Mouse (Mus musculus): Measurements from ENCODE around the gene Ift43.

Ift43 gene

DNA sequence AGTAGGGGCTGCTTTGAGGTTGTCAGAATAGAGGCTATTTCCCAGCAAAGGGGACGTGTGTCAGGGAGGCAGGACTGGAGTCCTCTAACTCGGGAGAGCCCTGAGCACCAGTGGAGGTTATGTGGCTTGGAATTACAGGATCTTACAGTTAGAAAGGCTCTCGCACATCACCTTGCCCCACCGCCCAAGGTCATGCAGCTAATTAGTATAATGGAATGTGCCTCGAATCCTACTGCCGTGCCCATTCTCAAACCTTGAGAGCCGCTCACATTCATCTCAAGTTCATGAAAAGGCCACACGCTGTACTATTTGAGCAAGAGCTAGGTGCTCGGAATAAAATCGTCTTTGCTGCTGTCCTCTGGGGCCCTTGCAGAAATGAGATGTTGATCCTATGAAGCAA is 47.4 kb downstream of the Ift43 start:
- no peak for DNase-seq (ENCODE audit: low spot score in 2 of 2)

DNA sequence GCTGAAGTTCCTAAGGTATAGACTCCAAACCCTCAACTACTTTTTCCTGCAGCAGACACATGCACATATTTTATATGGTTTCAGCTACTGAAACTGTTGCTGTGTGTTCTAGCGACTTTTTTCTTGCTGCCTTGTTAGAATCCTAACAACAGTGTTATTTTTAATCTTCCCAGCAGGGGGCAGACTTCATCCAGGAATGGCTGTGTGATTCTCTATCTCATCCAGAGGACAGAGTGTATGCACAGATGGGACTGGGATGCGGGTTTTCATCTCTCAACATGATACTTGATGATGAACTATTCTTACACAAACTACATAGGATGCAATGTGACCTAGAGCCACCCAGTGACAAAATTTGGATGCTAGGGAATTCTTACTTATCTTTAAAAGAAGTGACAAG is 50.5 kb downstream of the Ift43 start:
- DNase-seq (ENCODE audit: low spot score in 2 of 2) = peak; percentile 38 to 61

DNA sequence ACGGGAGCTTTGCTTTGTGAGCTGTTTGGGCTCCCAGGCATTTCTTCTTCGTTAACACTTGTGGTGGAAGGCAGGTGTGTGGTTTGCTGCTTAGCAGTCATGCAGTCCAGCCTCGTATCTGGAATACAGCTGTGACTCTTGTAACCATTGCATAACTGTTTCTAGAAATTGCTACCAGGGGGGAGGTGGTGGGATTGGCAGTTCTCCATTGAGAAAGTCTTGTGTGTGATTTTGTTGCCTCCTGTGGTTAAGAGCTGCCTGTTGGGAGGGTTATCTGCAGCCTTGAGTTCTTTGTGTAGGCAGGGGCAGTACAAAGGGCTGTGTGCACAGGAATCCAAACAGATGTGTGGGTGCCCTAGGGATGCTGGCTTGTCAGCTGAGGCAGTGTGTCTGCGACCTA is 53.4 kb downstream of the Ift43 start:
- no peak for DNase-seq (ENCODE audit: low spot score in 2 of 2)

DNA sequence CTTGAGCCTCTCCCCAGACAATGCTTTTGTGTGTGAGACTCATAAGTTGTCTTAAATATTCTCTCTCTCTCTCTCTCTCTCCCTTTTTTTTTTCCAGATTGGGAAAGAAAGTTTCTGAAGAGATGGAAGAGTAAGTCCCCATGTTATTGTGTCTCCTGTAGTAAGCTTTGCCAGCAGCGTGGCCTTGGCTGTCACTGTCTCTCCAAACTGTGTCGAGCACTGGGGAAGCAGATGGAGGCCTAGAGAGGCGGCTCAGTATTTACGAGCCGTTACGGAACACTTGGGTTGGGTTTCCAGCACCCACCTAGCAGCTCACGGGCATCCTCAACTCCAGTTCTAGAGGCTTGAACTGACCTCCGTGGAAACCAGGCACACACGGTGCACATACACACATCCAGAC is 56.4 kb downstream of the Ift43 start:
- DNase-seq (ENCODE audit: low spot score in 2 of 2) = no peak

DNA sequence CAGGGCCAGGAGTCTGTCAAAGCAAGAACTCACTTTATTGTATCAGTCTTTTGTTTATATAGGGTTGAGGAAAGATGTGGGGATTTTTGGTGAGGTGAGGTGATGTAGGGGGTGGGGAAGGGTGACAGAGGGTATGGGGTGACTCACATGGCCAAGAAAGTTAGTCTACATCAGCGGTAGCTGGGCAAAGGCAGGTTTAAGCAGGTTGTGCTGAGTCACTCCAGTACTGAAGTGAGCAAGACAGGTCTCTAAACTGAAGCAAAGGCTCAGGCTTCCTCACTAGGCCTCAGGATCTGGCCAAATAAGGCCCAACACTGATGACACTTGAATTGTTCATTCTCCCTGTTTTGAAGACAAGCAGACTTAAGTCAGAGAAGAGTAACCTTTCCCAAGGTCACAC is 60.0 kb downstream of the Ift43 start:
- no peak for DNase-seq (ENCODE audit: low spot score in 2 of 2)

DNA sequence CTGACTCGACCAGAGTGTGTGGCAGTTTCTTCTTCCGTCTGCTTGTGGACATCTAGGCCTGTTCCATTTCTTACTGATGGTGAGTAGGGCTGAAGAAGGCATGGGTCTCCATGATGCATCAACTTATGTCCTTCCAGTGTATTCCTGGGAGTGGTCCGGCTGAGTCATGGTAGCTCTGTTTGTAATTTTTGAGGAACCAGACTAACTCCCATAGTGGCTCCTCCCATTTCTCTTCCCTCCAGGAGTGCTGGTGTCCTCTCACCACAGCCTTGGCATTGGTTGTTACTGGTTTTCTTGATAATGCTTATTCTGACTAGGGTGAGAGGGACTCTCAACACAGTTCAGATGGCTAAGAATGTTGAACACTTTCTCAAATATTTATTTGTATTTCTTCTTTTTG is 63.9 kb downstream of the Ift43 start:
- DNase-seq (ENCODE audit: low spot score in 2 of 2) = no peak

DNA sequence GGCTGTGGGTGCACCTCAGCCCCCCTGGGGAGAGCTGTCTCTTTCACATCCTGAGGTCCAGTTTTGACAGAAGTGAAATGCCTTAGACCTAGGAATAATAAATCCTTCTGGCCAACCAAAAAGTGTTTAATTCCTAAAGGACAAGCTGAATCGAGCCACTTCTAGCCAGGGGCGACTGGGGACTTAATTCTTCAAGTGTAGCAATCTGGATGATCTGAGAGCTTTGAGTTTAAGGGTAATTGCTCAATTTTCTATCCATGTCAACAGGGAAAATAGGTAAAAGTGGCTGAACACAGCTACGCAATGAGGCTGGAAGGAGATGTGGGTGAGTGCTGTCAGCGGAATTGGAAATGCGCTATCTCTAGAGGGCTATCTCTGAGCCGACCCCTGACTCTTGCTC is 65.9 kb downstream of the Ift43 start:
- no peak for DNase-seq (ENCODE audit: low spot score in 2 of 2)

DNA sequence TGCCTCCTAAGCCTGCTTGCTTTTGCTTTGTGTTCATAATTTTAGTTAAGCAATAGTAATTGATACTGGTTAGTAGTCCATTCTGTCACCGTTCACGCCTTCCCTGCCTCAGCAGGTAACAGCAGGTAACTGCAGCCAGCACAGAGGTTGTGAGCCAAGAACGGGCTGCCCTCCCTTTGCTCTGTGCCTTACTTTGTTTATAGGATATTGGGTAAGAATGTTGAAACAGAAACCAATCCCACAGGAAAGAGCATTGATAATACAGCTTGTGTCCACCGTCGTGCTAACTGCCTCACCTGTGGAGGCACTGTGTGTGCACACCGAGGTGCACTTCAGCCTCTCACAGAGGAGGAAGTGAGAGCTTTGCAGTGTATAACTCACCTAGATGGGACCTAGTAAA is 66.7 kb downstream of the Ift43 start:
- DNase-seq (ENCODE audit: low spot score in 2 of 2) = no peak

DNA sequence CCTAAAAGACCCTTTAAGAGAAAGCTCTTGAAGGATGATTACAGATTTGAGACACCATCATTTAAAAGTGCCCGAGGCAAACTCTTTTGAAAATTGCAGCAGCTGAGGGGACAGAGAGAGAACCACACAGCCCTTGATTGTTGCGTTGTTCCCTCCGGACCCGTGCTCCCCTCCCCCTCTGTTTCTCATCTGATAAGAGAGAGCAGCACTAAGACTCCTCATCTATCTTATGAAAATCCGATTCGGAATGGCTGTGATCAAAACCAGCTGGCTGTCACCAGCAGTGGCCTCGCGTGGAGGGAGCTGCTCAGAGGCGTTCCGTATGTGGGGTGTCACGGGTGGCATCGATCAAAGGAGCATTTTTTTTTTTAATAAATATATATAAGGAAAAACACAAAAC is 69.6 kb downstream of the Ift43 start:
- DNase-seq (ENCODE audit: low spot score in 2 of 2) = no peak

DNA sequence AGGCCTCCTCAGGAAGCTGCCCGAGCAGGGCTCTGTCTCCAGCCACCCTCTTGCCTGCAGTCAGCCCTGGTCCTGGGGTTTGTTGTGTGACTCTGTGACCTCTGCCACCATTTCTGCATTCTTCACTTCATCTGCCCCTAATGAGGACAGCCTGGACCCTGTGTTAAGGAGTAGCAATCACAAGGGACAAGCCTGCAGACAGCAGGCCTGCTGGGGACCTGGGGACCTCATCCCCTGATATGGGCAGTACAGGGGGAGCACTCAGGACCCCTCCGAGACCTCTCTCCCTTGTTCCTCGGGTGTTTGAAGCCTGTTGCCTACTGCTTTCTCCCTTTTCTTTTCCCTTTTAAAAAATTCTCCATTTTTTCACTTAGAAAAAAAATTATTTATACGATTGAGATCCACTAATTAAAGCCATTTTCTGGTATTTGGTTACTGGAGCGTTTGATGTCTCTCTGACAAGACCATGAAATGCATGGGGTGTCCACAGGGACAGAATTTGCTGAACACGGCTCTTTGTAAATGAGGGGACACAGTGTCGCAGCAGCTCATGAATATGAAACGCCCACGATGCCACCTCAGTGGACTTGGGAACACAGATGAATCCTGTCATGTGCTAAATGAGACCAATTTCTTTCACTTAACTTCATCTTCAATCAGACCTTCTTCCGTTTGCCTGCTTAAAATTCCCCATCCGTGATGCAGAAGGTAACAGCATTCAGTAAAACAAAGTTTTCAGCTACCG is 71.0 kb downstream of the Ift43 start:
- DNase-seq (ENCODE audit: low spot score in 2 of 2) = no peak

DNA sequence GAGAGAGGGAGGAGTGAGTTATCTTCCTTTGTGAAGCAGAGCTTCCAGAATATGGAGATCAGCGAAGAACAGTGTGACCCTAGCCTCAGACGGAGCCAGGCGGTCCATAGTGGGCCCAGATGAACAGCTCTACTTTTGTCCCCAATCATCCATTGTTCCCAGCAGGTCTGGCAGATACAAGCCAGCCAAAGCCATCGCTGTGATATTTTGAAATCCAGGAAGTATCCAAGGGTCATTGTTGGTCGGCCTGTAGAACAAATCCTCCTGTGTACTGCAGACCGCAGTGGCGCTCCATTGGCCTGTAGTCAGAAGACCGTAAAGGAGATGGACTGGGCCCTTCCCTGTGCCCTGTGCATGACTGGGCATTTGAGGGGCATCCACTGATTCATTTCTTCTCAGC is 72.8 kb downstream of the Ift43 start:
- DNase-seq (ENCODE audit: low spot score in 2 of 2) = no peak

DNA sequence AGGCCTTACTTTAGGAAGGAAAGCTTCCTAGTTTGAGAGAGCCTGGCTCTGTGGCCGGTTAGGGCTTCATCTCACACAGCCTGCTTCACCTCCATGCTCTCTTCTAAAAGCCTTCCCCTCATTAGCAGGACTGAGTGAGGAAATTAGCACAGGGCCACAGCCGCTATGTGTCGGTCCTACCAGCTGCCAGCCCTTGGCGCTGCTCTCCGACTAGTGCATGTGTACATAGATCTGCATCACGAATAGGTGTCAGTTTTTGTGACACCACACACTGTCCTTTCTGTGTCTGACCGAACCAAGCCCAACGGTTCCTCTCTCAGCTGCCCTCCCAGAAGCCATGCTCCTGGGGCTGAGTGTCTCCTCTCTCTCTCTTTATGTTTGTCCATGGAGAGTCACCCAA is 74.8 kb downstream of the Ift43 start:
- no peak for DNase-seq (ENCODE audit: low spot score in 2 of 2)

DNA sequence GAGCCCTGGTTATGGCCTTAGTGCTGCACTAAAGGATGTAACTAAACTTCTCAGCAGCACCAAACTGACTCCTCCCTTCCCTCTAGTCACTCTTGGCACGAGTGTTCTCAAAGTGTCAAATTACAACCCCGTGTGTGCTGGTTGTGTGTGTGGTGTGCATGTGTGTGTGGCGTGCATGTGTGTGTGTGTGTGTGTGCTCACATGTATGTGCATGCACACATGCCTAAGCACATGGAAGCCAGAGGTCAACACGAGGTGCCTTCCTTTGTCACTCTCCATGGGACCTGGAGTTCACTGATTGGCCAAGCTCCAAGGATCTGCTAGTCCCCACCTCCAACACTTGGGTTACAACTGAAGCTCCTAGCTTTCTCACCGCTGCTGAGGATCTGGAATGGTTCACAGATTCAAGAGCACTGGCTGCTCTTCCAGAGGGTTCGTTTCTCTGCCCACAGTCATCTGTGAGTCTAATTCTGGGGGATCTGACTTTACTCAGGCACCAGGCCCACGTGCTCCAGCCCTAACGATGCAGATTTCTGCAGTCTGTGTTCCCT is 75.6 kb downstream of the Ift43 start:
- peak; percentile 53 to 60 for DNase-seq (ENCODE audit: low spot score in 2 of 2)

DNA sequence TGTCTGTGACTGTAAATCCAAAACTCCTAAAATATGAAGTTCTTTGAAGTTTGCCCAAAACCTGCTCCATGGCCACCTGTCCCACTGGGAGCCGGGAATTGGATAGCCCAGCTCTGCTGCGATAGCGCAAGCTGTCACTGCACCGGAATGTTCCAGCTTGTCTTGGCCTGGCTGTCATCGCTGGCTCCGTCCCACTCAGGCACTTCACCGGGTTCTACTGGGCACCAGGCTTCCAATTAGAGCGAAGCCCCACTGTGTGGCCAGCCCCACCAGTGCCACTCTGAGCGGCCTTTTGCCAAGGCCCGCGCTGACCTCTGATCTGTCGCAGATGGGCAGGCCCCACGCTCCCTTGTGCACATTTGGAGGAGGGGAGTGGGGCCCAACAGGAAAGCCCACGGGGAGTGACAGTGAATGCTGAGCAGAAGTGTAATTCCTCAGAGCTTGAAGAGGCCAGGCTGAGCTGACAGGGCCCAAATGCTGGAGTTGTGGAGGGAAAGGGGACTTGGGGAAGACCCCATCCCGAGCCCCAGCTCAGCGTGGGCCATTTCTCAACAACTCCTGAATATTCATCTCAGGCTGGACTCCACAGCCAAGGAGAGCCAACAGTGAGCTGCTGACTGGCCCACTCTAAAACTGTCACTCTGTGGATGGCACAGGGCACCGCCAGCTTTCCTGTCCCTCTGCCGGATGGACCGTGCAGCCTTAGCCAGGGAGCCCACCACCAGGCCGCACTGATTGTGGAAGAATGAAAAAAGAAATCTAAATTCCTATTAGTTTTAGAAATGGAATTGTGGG is 76.5 kb downstream of the Ift43 start:
- peak; percentile 74 to 76 for DNase-seq (ENCODE audit: low spot score in 2 of 2)

DNA sequence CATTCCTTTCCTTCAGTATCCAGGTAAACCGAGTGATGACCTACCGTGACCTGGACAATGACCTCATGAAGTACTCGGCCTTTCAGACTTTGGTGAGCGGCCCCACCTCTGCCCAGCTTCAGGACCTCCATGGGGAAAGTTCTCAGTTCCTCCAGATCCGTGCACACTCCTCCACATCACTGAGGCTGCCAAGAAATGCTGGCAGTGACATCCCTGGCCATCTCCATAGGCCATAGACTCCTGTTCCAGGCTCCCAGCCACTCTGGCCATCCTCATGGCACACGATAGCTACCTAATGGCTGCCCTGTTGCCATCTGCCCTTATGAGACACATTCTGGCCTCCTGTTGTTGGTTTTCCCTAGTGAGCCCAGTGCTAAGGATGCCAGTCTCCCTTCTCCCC is 79.1 kb downstream of the Ift43 start:
- no peak for DNase-seq (ENCODE audit: low spot score in 2 of 2)

DNA sequence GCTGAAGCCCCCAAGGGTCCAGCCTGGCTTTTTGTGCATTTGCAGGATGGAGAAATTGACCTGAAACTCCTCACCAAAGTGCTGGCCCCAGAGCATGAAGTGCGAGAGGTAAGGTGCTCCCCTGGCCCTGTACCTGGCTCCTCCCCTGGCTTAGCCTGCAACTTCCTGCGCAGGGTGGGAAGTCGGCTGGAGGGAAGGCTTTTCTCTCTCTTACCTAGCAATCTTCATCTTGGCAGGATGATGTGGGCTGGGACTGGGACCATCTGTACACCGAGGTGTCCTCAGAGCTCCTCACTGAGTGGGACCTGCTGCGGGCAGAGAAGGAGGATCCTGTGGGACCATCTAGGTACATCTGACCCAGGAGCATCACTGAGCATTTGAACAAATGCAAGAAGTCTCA is 79.6 kb downstream of the Ift43 start:
- DNase-seq (ENCODE audit: low spot score in 2 of 2) = no peak

DNA sequence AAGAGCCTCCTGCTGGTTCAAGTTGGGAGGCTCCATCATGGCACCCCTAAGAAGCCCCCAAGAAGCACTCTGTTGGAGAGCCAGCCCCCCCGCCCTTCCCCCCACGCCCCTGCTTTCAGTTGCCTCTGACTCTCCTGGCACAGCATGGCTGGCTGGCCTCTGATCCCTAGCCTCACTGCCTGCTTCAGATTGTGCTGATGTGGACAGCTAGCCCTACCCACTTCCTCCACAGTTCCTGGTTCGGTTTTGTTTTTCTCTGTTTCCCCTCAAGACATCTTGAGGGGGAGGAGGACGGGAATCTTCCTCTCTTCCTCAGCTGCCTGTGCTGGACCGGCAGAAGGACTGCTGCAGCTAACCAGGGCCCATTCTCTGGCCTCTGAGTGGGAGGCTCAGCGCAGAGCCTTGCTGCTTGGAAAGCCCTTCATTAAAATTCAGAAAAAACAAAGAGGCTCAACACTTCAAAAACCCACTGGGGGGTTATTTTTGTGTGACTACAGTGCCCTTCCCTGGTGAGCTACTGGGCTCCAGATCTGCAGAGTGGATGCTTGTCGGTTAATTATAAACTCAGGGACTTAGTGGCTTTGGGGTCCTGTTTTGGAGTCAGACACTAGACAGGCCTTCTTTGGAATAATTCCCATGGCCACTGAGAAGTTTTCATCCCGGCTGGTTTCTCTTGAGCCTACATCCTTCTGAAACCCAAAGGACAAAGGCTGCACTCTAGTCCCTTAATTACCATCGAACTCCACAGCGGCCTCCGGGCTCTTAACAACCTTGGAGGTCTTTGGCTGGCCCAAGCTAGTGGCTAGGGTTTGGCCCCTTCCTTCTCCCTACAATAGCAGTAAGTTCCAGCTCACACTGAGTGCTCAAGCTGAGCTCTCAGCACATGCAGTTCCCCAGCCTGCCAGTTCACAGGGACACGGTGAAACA is 80.8 kb downstream of the Ift43 start:
- DNase-seq (ENCODE audit: low spot score in 2 of 2) = peak in 1 of 2 experiments; percentile 19

DNA sequence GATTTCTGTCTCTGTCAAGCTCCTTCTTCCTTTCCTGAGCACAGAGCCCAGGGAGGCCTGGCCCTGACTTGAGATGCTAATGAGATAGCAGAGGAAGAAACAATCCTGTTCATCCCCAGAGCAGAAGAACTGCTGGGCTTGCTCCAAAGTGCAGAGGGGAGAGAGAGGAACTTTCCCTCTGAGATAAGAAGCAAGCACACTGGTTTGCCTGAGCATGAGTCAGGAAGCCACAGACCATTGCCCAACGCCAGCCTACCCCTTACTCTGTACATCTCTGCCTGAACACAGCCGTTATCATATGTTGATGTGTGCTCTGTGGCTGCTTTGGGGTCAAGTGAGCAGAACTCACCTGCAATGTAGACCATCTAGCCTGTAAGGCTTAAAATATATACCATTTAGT is 83.9 kb downstream of the Ift43 start:
- no peak for DNase-seq (ENCODE audit: low spot score in 2 of 2)

DNA sequence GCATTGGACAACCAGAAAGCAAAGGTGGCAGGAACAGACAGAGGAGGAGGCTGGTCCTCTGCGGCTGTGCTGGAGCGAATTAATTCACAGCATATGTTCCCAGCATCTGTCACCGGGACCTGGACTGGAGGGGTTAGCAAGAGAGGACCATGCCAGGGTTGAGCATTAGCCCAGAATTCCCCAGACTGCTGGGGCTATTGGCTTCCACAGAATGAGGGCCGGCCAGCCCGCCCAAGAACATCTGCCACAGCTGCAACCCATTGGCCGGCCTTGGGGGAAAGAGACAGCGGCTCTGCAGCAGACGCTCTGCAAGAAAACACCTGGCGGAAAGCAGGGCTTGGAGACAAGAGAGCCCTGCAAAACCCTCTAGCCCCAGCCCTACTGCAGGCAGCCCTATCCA is 84.7 kb downstream of the Ift43 start:
- peak; percentile 48 to 66 for DNase-seq (ENCODE audit: low spot score in 2 of 2)

DNA sequence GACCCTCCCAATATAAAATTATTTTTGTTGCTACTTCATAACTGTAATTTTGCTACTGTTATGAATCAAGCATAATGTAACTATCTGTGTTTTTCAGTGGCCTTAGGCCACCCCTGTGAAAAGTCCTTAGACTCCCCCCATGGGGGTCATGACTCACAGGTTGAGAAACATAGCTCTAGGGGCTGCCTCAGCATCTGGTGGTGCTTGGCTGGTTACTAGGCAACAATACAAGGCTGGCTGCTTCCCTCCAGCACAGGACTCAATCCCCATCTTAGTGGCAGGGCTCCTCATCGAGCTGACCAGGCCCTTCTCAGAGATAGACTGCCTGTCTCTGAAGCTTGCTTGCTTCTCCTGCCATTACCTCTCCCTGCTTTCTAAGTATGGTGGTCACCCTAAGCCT is 86.4 kb downstream of the Ift43 start:
- peak; percentile 27 to 34 for DNase-seq (ENCODE audit: low spot score in 2 of 2)

DNA sequence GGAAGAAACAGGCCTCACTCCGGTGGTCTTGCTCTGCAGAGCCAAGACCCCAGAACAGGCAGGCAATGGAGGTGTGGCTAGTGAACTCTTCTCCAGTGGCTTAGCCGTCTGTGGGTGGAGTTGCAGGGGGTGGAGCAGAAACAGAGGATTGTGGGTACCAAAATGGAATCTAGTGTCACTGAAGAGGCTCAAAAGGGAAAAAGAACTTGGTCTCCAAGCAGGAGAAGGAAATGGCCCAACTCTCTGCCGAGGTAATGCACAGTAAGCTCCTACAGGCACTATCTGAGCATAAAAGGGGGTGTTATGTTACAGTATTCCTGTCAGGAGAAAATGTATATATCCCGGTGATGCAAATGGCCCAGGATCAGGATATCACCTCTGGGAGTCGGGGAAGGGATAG is 86.9 kb downstream of the Ift43 start:
- no peak for DNase-seq (ENCODE audit: low spot score in 2 of 2)

DNA sequence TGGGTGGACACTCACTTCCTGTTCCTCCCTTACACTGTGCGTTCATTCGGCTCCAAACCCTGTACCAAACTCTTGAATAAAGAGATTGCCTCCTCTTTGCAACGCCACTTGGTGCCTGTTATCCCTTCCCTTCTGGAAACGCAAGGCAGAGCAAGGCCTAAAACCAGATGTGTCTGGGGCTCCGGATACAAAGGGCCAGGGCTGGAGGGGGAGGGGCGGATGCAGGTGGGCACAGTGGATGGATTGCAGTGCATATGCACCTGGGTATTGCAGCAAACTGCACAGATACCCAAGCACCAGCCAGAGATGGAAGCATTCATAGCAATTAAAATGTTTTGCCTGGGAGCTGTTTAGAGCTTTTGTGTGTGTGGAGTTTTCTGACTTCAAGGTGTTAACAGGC is 91.0 kb downstream of the Ift43 start:
- no peak for DNase-seq (ENCODE audit: low spot score in 2 of 2)
